Mouse (Mus musculus) thymus, adult 2 months (tissue): ENCODE data around the gene Adcy6. TPM values are rescaled to one million over a fixed set of nuclear protein-coding genes. Genes with fewer than 3 reads are reported as not detected.

Experiments used
- DNase-seq: peaks from one replicate; pipeline ENCODE4 v3.0.0; 2021
- H3K27ac ChIP-seq: fragments of 200-500 bp; 2 replicates; pipeline ENCODE4 v1.5.1; 2012; ENCODE audit warnings: low read length, control low read depth; ENCODE audit not compliant: control insufficient read depth, insufficient read depth
- H3K27me3 ChIP-seq: fragments of 200-500 bp; 2 replicates; pipeline ENCODE4 v1.6.1; 2012; ENCODE audit warnings: mild to moderate bottlenecking, low read length, moderate library complexity, mixed read lengths; ENCODE audit not compliant: control insufficient read depth, insufficient read depth
- H3K36me3 ChIP-seq: fragments of 200-500 bp; 2 replicates; pipeline ENCODE4 v1.6.1; 2012; ENCODE audit warnings: mild to moderate bottlenecking, low read length, moderate library complexity; ENCODE audit not compliant: control insufficient read depth, insufficient read depth
- H3K4me1 ChIP-seq: fragments of 200-500 bp; replicated peaks from 2 replicates; pipeline ENCODE4 v1.6.1; 2012; ENCODE audit warnings: low read length; ENCODE audit not compliant: control insufficient read depth, insufficient read depth
- H3K4me3 ChIP-seq: fragments of 200-500 bp; 2 replicates; pipeline ENCODE4 v1.5.1; 2012; ENCODE audit warnings: mild to moderate bottlenecking, low read length, control low read depth, moderate library complexity; ENCODE audit not compliant: control insufficient read depth, insufficient read depth
- CTCF ChIP-seq: fragments of 200-500 bp; IDR thresholded peaks from 2 replicates; pipeline ENCODE4 v1.5.1; 2012; ENCODE audit warnings: mild to moderate bottlenecking, control low read depth, low read length, moderate library complexity, borderline replicate concordance; ENCODE audit not compliant: control insufficient read depth, poor library complexity, insufficient read depth; ENCODE audit errors: extremely low read depth
- POLR2A ChIP-seq: fragments of 200-500 bp; IDR thresholded peaks from 2 replicates; pipeline ENCODE4 v1.6.1; 2012; ENCODE audit warnings: mild to moderate bottlenecking, low read length, control low read depth, moderate library complexity; ENCODE audit not compliant: control insufficient read depth, poor library complexity, insufficient read depth; ENCODE audit errors: extremely low read depth
- WGBS: fragments of 180-500 bp; shearing (Covaris S2); methylation state at CpG from one replicate; pipeline ENCODE4 v1.1.7; 2018; 5-methylcytosine and 5-hydroxymethylcytosine counted together
- polyA plus RNA-seq: library from polyadenylated mRNA; depleted of rRNA; stranded (reverse); fragments of >200 nt; gene quantifications from 2 replicates; pipeline ENCODE4 v1.2.3, GENCODE M21; 2012

Gene Adcy6
- polyA plus RNA-seq, 1 experiment: 230 TPM

GRCm38 (mm10) chr15:98635291-98635841, 25.5 kb upstream of the Adcy6 start:
- 10% methylated on average over 21 of the region's 21 CpGs for WGBS
- Histone ChIP-seq H3K27me3 (peaks cover 10% of the 10 kb centered on the region; the same call in 1 of the 2 replicates), H3K27ac (no peak overlapping the region), H3K36me3 (no peaks in the 10 kb centered on the region), H3K4me1 (peaks cover 20% of the 10 kb centered on the region), H3K4me3 (peak overlapping the region; percentile 40)
- DNase-seq: no peak
- no peak for TF ChIP-seq POLR2A
- no peak for TF ChIP-seq CTCF

- TF ChIP-seq CTCF: no peak
- peak; percentile 68 for TF ChIP-seq POLR2A
- H3K27me3 ChIP-seq: peaks cover 10% of the 10 kb centered on the region; the same call in 1 of the 2 replicates
- under 1% methylated on average over 62 of the region's 65 CpGs for WGBS
- no peak overlapping the region for H3K27ac ChIP-seq
- H3K4me3 ChIP-seq: peak overlapping the region; percentile 48
- peak; percentile 87 for DNase-seq
- no peaks in the 10 kb centered on the region for H3K36me3 ChIP-seq
- H3K4me1 ChIP-seq: peaks cover 20% of the 10 kb centered on the region
Measured at GRCm38 (mm10) chr15:98634541-98635081, 24.7 kb upstream of the Adcy6 start.

GRCm38 (mm10) chr15:98633822-98634470, 24.1 kb upstream of the Adcy6 start:
- H3K4me1 ChIP-seq: peaks cover 23% of the 10 kb centered on the region
- TF ChIP-seq POLR2A: no peak
- TF ChIP-seq CTCF: no peak
- H3K27me3 ChIP-seq: peaks cover 10% of the 10 kb centered on the region; the same call in 1 of the 2 replicates
- no peaks in the 10 kb centered on the region for H3K36me3 ChIP-seq
- WGBS: under 1% methylated on average over 25 of the region's 25 CpGs
- no peak overlapping the region for H3K27ac ChIP-seq
- peak overlapping the region; percentile 48 for H3K4me3 ChIP-seq
- no peak for DNase-seq

- Histone ChIP-seq H3K27me3 (peaks cover 10% of the 10 kb centered on the region; the same call in 1 of the 2 replicates), H3K36me3 (no peaks in the 10 kb centered on the region), H3K4me1 (peaks cover 33% of the 10 kb centered on the region), H3K27ac (no peak overlapping the region), H3K4me3 (no peak overlapping the region)
- TF ChIP-seq POLR2A: no peak
- no peak for TF ChIP-seq CTCF
- DNase-seq: no peak
- WGBS: 5% methylated on average over 4 of the region's 4 CpGs
Measured at GRCm38 (mm10) chr15:98632921-98633320, 23.0 kb upstream of the Adcy6 start.

GRCm38 (mm10) chr15:98632107-98632744, 22.4 kb upstream of the Adcy6 start:
- TF ChIP-seq CTCF (no peak), POLR2A (no peak)
- H3K4me3 ChIP-seq: no peak overlapping the region
- DNase-seq: no peak
- peaks cover 10% of the 10 kb centered on the region; the same call in 1 of the 2 replicates for H3K27me3 ChIP-seq
- no peak overlapping the region for H3K27ac ChIP-seq
- H3K36me3 ChIP-seq: no peaks in the 10 kb centered on the region
- WGBS: 6% methylated on average over 25 of the region's 25 CpGs
- peaks cover 33% of the 10 kb centered on the region for H3K4me1 ChIP-seq

- 4% methylated on average over 18 of the region's 18 CpGs for WGBS
- no peak overlapping the region for H3K4me3 ChIP-seq
- peaks cover 10% of the 10 kb centered on the region; the same call in 1 of the 2 replicates for H3K27me3 ChIP-seq
- peaks cover 33% of the 10 kb centered on the region for H3K4me1 ChIP-seq
- DNase-seq: peak; percentile 84
- no peaks in the 10 kb centered on the region for H3K36me3 ChIP-seq
- H3K27ac ChIP-seq: no peak overlapping the region
- TF ChIP-seq POLR2A (no peak), CTCF (peak; percentile 97)
Measured at GRCm38 (mm10) chr15:98631493-98631892, 21.6 kb upstream of the Adcy6 start.
